Mouse (Mus musculus) layer of hippocampus, adult 8-10 months (tissue): Measurements from ENCODE around the gene Rcn3. TPM values are rescaled to one million over a fixed set of nuclear protein-coding genes. Genes with fewer than 3 reads are reported as not detected.
A peak's percentile ranks its signal among the peaks of the same experiment; 100 is the strongest.
"Not testable (repeated sequence)": the region's sequence is repeated elsewhere in the genome, so short reads cannot be mapped to it uniquely, and the experiment has no call there.

ENCODE experiments used
- DNase-seq, 2 experiments: peaks; one replicate each; pipeline ENCODE4 v3.0.0; 2022; ENCODE audit warnings: low spot score in 2 of 2
- total RNA-seq, 4 experiments: library from RNA; stranded (reverse); gene quantifications; 2 replicates each; pipeline ENCODE4 v1.2.4; 2022

Rcn3 gene
- total RNA-seq, 4 experiments from 2014 or later: 9.9 to 13.9 (median 10.6) TPM

GRCm38 (mm10) chr7:45124224-45125143 is 32.5 kb upstream of the Rcn3 start, which contains the start of gene Rps11:
Gene Rps11 (minus strand): TSS chr7:45124439.
- DNase-seq: peak; percentile 98 to 99

GRCm38 (mm10) chr7:45123186-45123570 is 31.2 kb upstream of the Rcn3 start:
- no peak for DNase-seq

GRCm38 (mm10) chr7:45122561-45123185 is 30.7 kb upstream of the Rcn3 start:
- DNase-seq: no peak

GRCm38 (mm10) chr7:45121966-45122365 is 29.9 kb upstream of the Rcn3 start:
- DNase-seq: no peak

- no peak for DNase-seq
Observed at GRCm38 (mm10) chr7:45121404-45121803, 29.4 kb upstream of the Rcn3 start.

- no peak for DNase-seq
Observed at GRCm38 (mm10) chr7:45119780-45120709, 28.0 kb upstream of the Rcn3 start.

DNA sequence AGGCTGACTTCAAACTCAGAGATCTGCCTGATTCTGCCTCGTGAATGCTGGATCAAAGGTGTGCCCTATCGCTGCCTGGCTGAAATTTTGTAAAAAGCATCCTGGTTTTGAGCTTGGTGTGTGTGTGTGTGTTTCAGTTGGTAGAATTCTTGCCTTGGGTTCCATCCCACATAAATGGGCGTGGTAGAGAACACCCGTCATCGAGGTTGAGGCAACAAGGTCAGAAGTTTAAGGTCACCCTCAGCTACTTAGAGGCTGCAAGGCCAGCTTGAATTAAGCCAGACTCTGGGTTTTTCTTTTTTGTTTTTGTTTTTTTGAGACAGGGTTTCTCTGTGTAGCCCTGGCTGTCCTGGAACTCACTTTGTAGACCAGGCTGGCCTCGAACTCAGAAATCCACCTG is 26.3 kb upstream of the Rcn3 start:
- DNase-seq: no peak

DNA sequence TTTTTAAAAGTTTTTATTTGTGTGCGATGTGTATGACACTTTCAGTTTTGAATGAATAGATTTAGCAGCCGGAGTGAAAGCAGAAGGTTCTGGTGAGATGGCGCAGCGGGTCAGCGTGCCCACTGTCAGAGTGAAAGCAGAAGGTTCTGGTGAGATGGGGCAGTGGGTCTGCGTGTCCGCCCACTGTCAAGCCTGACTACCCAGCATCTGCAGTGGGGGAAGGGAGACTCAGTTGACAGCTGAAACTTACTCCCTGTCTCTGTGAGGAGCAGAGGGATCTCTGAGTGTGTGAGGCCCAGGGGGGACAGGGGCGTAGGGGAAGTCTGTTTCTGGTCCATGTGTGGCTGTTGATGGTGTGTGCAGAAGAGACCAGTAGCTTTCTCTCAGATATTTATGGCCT is 25.5 kb upstream of the Rcn3 start:
- DNase-seq: no peak

DNA sequence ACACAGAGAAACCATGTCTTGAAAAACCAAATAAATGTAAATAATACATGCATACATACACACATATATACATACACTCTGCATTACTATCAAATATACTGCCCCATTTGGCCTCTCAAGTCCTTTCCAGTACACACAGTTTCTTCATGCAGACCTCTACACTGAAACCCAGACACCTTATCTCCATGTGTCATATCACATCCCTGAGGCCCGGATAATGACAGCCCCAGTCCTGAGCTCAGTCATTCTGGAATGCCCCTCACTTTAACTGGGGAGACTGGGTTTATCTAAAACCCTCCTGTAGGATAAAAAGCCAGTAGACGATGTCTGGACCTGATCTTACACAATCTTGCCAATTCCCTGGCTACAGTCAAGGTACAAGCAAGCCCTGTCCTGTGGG is 21.5 kb upstream of the Rcn3 start:
- no peak for DNase-seq

GRCm38 (mm10) chr7:45112529-45112928 is 20.5 kb upstream of the Rcn3 start:
- DNase-seq: no peak

DNA sequence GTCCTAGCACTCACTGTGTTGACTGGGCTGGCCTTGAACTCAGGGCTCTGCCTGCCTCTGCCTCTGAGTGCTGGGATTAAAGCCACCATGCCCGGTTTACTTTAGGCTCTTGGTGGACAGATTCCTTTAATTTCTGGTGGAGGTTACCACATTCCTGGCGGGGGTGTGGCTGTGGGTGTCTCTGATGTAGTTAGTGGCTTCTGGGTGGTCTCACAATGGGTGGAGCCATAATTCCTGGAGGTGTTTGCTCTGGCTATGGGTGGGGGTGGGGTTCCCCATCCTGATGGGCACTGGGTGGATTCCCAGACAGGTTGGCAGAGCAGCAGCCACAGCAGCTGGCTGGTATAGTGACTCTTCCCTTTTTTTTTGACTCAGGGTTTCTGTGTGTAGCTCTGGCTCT is 19.9 kb upstream of the Rcn3 start:
- DNase-seq: no peak

DNA sequence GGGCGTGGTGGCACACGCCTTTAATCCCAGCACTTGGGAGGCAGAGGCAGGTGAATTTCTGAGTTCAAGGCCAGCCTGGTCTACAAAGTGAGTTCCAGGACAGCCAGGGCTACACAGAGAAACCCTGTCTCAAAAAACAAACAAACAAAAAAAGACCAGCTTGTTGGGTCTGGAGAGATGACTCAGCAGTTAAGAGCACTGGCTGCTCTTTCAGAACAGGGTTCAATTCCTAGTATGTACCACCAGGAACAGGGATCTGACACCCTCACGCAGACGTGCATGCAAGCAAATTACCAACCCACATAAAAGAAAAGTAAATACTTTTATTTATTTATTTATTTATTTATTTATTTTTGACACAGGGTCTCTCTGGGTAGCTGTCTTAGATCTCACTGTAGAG is 18.1 kb upstream of the Rcn3 start:
- not testable (repeated sequence) for DNase-seq

DNA sequence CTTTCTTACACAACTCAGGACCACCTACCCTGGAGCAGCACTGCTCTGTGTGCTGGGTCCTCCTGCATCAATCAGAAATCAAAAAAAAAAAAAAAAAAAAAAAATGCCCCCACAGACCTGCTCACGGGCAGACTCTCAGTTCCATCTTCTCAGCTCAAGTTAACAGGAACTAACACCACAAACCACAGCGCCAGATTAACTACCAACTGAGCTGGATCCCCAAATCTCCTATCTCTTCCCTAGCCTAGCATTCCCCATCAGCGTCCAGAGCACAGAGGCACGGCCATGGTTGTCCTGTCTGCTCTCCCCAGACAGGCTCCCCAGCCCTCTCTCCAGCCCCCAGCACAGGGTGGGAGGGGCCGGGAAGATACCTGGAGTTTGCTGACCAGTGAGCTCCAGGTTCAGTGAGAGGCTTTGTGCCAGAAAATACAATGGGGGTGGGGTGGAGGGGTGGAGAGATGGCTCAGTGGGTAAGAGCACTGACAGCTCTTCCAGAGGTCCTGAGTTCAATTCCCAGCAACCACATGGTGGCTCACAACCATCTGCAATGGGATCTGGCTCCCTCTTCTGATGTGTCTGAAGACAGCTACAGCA is 15.1 kb upstream of the Rcn3 start:
- no peak for DNase-seq

DNA sequence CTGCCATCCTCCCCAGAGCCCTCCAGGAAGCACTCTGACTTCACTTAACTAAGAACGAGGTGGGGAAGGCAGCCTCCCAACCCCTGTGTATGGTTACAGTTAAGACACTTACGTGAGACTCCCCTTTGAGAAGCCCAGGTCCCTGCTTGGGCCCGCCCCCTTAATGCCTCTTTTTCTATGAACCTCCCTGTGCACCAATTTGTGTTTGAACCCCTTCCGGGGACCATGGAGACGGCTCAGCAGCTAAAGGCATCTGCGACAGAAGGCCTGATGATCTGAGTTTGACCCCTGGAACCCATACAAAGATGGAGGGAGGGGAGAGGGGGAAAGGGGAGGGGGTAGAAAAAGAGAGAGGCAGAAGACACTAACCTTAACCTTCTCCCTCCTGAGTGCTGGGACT is 14.4 kb upstream of the Rcn3 start:
- DNase-seq: no peak

DNA sequence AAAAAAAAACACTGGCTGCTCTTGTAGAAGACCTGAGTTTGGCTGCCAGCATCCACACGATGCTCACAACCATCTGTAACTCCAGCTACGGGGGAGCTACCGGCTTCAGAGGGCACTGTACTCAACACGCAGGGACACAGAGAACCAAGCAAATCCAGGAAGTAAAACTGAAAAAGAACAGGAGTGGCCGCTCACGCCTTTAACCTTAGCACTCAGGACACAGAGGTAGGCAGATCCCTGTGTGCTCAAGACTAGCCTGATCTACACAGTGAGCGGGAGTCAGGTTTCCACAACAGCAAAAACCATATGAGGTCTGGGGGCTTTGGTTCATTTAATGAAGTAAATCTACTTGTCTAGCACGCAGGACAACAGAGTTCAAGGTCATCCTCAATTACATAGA is 13.5 kb upstream of the Rcn3 start:
- no peak for DNase-seq

DNA sequence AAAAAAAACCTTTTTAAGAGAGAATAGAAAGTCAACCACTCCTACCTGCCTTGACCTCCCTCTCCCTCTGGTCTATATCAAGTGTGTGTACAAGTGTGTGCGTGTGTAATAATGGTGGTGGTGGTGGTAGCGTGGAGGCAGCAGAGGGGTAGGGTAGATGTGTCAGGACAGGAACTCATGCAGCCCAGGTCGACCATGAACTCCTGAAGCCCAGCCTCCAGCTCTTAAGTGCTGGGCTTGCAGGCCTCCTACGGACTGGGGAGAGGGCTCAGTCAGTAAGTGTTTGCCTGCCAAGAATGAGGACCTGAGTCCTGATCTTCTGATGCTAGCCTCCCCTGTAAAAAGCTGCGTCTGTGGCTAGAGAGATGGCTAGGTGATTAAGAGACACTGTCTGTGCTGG is 12.9 kb upstream of the Rcn3 start:
- DNase-seq: no peak

- peak in 1 of 2 experiments; percentile 42 for DNase-seq
Observed at GRCm38 (mm10) chr7:45103652-45104180, 11.7 kb upstream of the Rcn3 start, which contains the start of gene Fcgrt. Gene Fcgrt (minus strand): TSS chr7:45103851.

GRCm38 (mm10) chr7:45102940-45103585 is 11.0 kb upstream of the Rcn3 start:
- DNase-seq: no peak

- no peak for DNase-seq
Observed at GRCm38 (mm10) chr7:45102441-45102840, 10.4 kb upstream of the Rcn3 start.

- no peak for DNase-seq
Observed at GRCm38 (mm10) chr7:45100046-45100445, 8.0 kb upstream of the Rcn3 start.
